8 mouse cellular contexts compared by ENCODE assay signal in the genomic region with DNA sequence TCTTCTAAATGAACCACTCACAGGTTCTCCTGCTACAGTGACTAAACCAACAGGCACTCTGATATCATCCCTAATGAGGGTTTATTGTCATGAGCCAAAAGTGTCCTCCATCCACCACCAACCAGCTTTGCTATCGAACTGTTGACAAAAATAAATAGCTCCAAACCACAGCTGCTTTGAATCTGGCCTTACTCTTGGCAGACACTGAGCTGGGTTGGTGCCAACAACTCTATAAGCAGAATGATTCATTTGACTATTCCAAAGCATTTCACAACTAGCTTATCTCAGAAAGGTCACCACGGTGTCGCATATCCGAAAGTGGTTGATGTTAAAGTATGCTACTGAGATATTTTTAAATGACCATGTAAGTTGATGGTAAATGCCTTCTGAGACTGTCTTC.
DNase-seq lines count a peak whose midpoint lies in the region; ATAC-seq lines count a peak whose summit lies in the region.

No protein-coding gene starts in this region.

- no peaks in the 10 kb centered on the region for H3K9me3 ChIP-seq in kidney, embryonic 16.5 days (ENCODE audit: low read length)
- H3K9me3 ChIP-seq in lung, embryonic 16.5 days (ENCODE audit: control insufficient read depth, low read length) = peaks cover 2% of the 10 kb centered on the region; the same call in 1 of the 2 replicates

- H3K4me1 ChIP-seq in kidney, embryonic 16.5 days (ENCODE audit: insufficient read depth, low read length) = no peaks in the 10 kb centered on the region
- no peaks in the 10 kb centered on the region for H3K4me1 ChIP-seq in lung, embryonic 16.5 days (replicated peaks; ENCODE audit: control insufficient read depth, insufficient read depth, low read length)

- H3K4me2 ChIP-seq in kidney, embryonic 16.5 days (replicated peaks; ENCODE audit: low read depth, low read length) = no peak overlapping the region
- H3K4me2 ChIP-seq in lung, embryonic 16.5 days (ENCODE audit: low read depth, low read length) = no peak overlapping the region

- 49% methylated on average over 4 of the region's 4 CpGs for WGBS in kidney, embryonic 16.5 days
- WGBS in lung, embryonic 16.5 days = 32% methylated on average over 4 of the region's 4 CpGs

- no peaks in the 10 kb centered on the region for H3K27me3 ChIP-seq in kidney, embryonic 16.5 days (ENCODE audit: insufficient read depth, low read length)
- no peaks in the 10 kb centered on the region for H3K27me3 ChIP-seq in lung, embryonic 16.5 days (ENCODE audit: control insufficient read depth, insufficient read depth, low read depth, low read length)

- DNase-seq in left cerebral cortex, adult 18-20 months (ENCODE audit: low spot score in 2 of 2) = peak; percentile 15 to 21
- no peak for DNase-seq in left cerebral cortex, adult 11 months (ENCODE audit: low spot score)
- peak; percentile 80 for DNase-seq in brain, adult 2 months (ENCODE audit: low read depth, low spot score)
- DNase-seq in T-cell, adult 2 months (ENCODE audit: low spot score) = no peak
- DNase-seq in testis, postnatal 14 days (ENCODE audit: low spot score) = no peak
- DNase-seq in cerebellum, adult 18-20 months = no peak

- H3K27ac ChIP-seq in kidney, embryonic 16.5 days (ENCODE audit: low read length) = no peak overlapping the region
- no peak overlapping the region for H3K27ac ChIP-seq in lung, embryonic 16.5 days (ENCODE audit: low read length)

- H3K36me3 ChIP-seq in kidney, embryonic 16.5 days (ENCODE audit: insufficient read depth, low read length) = no peaks in the 10 kb centered on the region
- H3K36me3 ChIP-seq in lung, embryonic 16.5 days (ENCODE audit: control insufficient read depth, insufficient read depth, low read length) = no peaks in the 10 kb centered on the region

- no peak overlapping the region for H3K4me3 ChIP-seq in kidney, embryonic 16.5 days (ENCODE audit: low read length)
- no peak overlapping the region for H3K4me3 ChIP-seq in lung, embryonic 16.5 days (ENCODE audit: low read length)

- no peak overlapping the region for H3K9ac ChIP-seq in kidney, embryonic 16.5 days (replicated peaks; ENCODE audit: low read length)
- no peak overlapping the region for H3K9ac ChIP-seq in lung, embryonic 16.5 days (ENCODE audit: low read length)

- peak; percentile 54; the same call in 1 of the 2 replicates for ATAC-seq in kidney, embryonic 16.5 days (ENCODE audit: low FRiP score, low TSS enrichment)
- peak; percentile 82; the same call in 1 of the 2 replicates for ATAC-seq in lung, embryonic 16.5 days (ENCODE audit: low read depth)

Comparison
In these comparisons a context has a peak if more than half of its experiments do, and no peak if none do; other contexts are left out.
1. DNase-seq: peak in left cerebral cortex, adult 18-20 months (2 of 2) and brain, adult 2 months (single experiment); none in left cerebral cortex, adult 11 months (single experiment), T-cell, adult 2 months (single experiment), testis, postnatal 14 days (single experiment) and cerebellum, adult 18-20 months (0 of 2).